Mouse (Mus musculus): ENCODE results near the gene Abcg5. TPM values are rescaled to one million over a fixed set of nuclear protein-coding genes. Genes with fewer than 3 reads are reported as not detected.

Gene Abcg5
- polyA plus RNA-seq, 1 experiment: not detected

GRCm38 (mm10) chr17:84693741-84694140 lies 10.9 kb upstream of the Abcg5 start:
- 74% methylated on average over 2 of the region's 2 CpGs for WGBS
- no peak for TF ChIP-seq POLR2A (IDR thresholded peaks at IDR 0.05; ENCODE audit: insufficient read depth, low read depth, low read length)
- TF ChIP-seq CTCF (IDR thresholded peaks at IDR 0.05; ENCODE audit: insufficient read depth, low read depth, low read length): no peak

GRCm38 (mm10) chr17:84690111-84690510 lies 7.3 kb upstream of the Abcg5 start:
- no peak for TF ChIP-seq POLR2A (IDR thresholded peaks at IDR 0.05; ENCODE audit: insufficient read depth, low read depth, low read length)
- TF ChIP-seq CTCF (IDR thresholded peaks at IDR 0.05; ENCODE audit: insufficient read depth, low read depth, low read length): no peak
- Histone ChIP-seq H3K27ac (ENCODE audit: insufficient read depth, low read depth, low read length) (no peak overlapping the region), H3K4me3 (ENCODE audit: insufficient read depth, low read depth, low read length) (no peak overlapping the region), H3K4me1 (ENCODE audit: control insufficient read depth, insufficient read depth, low read length) (peaks cover 2% of the 10 kb centered on the region; the same call in 1 of the 2 replicates)
- 83% methylated on average over 5 of the region's 5 CpGs for WGBS

More at GRCm38 (mm10) chr17:84693741-84694140, 10.9 kb upstream of the Abcg5 start:
- Histone ChIP-seq H3K27ac (ENCODE audit: insufficient read depth, low read depth, low read length) (no peak overlapping the region), H3K4me3 (ENCODE audit: insufficient read depth, low read depth, low read length) (no peak overlapping the region), H3K4me1 (ENCODE audit: control insufficient read depth, insufficient read depth, low read length) (peaks cover 2% of the 10 kb centered on the region; the same call in 1 of the 2 replicates)

GRCm38 (mm10) chr17:84689316-84689715 lies 6.5 kb upstream of the Abcg5 start:
- WGBS: 88% methylated on average over 5 of the region's 5 CpGs
- H3K4me3 ChIP-seq (ENCODE audit: insufficient read depth, low read depth, low read length): no peak overlapping the region
- peaks cover 2% of the 10 kb centered on the region; the same call in 1 of the 2 replicates for H3K4me1 ChIP-seq (ENCODE audit: control insufficient read depth, insufficient read depth, low read length)
- no peak overlapping the region for H3K27ac ChIP-seq (ENCODE audit: insufficient read depth, low read depth, low read length)
- TF ChIP-seq CTCF (IDR thresholded peaks at IDR 0.05; ENCODE audit: insufficient read depth, low read depth, low read length): no peak
- TF ChIP-seq POLR2A (IDR thresholded peaks at IDR 0.05; ENCODE audit: insufficient read depth, low read depth, low read length): no peak

GRCm38 (mm10) chr17:84688834-84689233 lies 6.0 kb upstream of the Abcg5 start:
- Histone ChIP-seq H3K27ac (ENCODE audit: insufficient read depth, low read depth, low read length) (no peak overlapping the region), H3K4me3 (ENCODE audit: insufficient read depth, low read depth, low read length) (no peak overlapping the region), H3K4me1 (ENCODE audit: control insufficient read depth, insufficient read depth, low read length) (peaks cover 2% of the 10 kb centered on the region; the same call in 1 of the 2 replicates)
- 90% methylated on average over 11 of the region's 11 CpGs for WGBS
- no peak for TF ChIP-seq CTCF (IDR thresholded peaks at IDR 0.05; ENCODE audit: insufficient read depth, low read depth, low read length)
- TF ChIP-seq POLR2A (IDR thresholded peaks at IDR 0.05; ENCODE audit: insufficient read depth, low read depth, low read length): no peak

GRCm38 (mm10) chr17:84687994-84688393 lies 5.2 kb upstream of the Abcg5 start:
- TF ChIP-seq CTCF (IDR thresholded peaks at IDR 0.05; ENCODE audit: insufficient read depth, low read depth, low read length) (no peak), POLR2A (IDR thresholded peaks at IDR 0.05; ENCODE audit: insufficient read depth, low read depth, low read length) (no peak)
- no peak overlapping the region for H3K27ac ChIP-seq (ENCODE audit: insufficient read depth, low read depth, low read length)
- 71% methylated on average over 5 of the region's 5 CpGs for WGBS
- peaks cover 2% of the 10 kb centered on the region; the same call in 1 of the 2 replicates for H3K4me1 ChIP-seq (ENCODE audit: control insufficient read depth, insufficient read depth, low read length)
- H3K4me3 ChIP-seq (ENCODE audit: insufficient read depth, low read depth, low read length): no peak overlapping the region

DNA sequence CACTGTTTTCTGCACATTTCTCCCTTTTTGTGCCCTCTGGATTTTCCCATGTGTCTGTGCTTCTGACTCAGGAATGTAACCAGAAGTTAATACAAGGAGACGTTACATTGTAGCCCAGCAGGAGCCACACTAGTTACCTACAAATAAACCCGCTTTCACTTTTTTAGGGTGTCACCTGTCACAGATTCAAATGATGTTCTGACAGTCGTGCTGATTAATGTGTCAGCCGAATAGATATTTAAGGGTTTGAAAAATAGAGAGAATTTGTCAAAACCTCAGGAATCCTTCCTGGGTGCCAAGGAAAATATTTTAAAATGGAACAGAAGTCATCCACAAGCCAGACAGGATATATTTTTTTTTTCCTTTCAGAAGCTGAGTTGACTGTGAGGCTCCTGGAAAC lies 2.5 kb upstream of the Abcg5 start:
- WGBS: 87% methylated on average over 4 of the region's 4 CpGs
- Histone ChIP-seq H3K4me3 (ENCODE audit: insufficient read depth, low read depth, low read length) (no peak overlapping the region), H3K4me1 (ENCODE audit: control insufficient read depth, insufficient read depth, low read length) (no peaks in the 10 kb centered on the region), H3K27ac (ENCODE audit: insufficient read depth, low read depth, low read length) (no peak overlapping the region)
- TF ChIP-seq CTCF (IDR thresholded peaks at IDR 0.05; ENCODE audit: insufficient read depth, low read depth, low read length) (no peak), POLR2A (IDR thresholded peaks at IDR 0.05; ENCODE audit: insufficient read depth, low read depth, low read length) (no peak)

- H3K4me1 ChIP-seq (ENCODE audit: control insufficient read depth, insufficient read depth, low read length): no peaks in the 10 kb centered on the region
- H3K27ac ChIP-seq (ENCODE audit: insufficient read depth, low read depth, low read length): no peak overlapping the region
- no peak for TF ChIP-seq CTCF (IDR thresholded peaks at IDR 0.05; ENCODE audit: insufficient read depth, low read depth, low read length)
- TF ChIP-seq POLR2A (IDR thresholded peaks at IDR 0.05; ENCODE audit: insufficient read depth, low read depth, low read length): no peak
- 72% methylated on average over 6 of the region's 6 CpGs for WGBS
- no peak overlapping the region for H3K4me3 ChIP-seq (ENCODE audit: insufficient read depth, low read depth, low read length)
Observed at GRCm38 (mm10) chr17:84684284-84684683, 1.5 kb upstream of the Abcg5 start.

GRCm38 (mm10) chr17:84681670-84682069 lies 1.1 kb downstream of the Abcg5 start:
- H3K4me3 ChIP-seq (ENCODE audit: insufficient read depth, low read depth, low read length): no peak overlapping the region
- H3K4me1 ChIP-seq (ENCODE audit: control insufficient read depth, insufficient read depth, low read length): no peaks in the 10 kb centered on the region
- H3K27ac ChIP-seq (ENCODE audit: insufficient read depth, low read depth, low read length): no peak overlapping the region
- WGBS: 80% methylated on average over 3 of the region's 3 CpGs
- TF ChIP-seq CTCF (IDR thresholded peaks at IDR 0.05; ENCODE audit: insufficient read depth, low read depth, low read length): no peak
- TF ChIP-seq POLR2A (IDR thresholded peaks at IDR 0.05; ENCODE audit: insufficient read depth, low read depth, low read length): no peak

- H3K4me3 ChIP-seq (ENCODE audit: insufficient read depth, low read depth, low read length): no peak overlapping the region
- peaks cover 8% of the 10 kb centered on the region for H3K4me1 ChIP-seq (ENCODE audit: control insufficient read depth, insufficient read depth, low read length)
- TF ChIP-seq POLR2A (IDR thresholded peaks at IDR 0.05; ENCODE audit: insufficient read depth, low read depth, low read length) (no peak), CTCF (IDR thresholded peaks at IDR 0.05; ENCODE audit: insufficient read depth, low read depth, low read length) (no peak)
- H3K27ac ChIP-seq (ENCODE audit: insufficient read depth, low read depth, low read length): no peak overlapping the region
- WGBS: 62% methylated on average over 11 of the region's 11 CpGs
Observed at GRCm38 (mm10) chr17:84677595-84677994, 5.2 kb downstream of the Abcg5 start.

DNA sequence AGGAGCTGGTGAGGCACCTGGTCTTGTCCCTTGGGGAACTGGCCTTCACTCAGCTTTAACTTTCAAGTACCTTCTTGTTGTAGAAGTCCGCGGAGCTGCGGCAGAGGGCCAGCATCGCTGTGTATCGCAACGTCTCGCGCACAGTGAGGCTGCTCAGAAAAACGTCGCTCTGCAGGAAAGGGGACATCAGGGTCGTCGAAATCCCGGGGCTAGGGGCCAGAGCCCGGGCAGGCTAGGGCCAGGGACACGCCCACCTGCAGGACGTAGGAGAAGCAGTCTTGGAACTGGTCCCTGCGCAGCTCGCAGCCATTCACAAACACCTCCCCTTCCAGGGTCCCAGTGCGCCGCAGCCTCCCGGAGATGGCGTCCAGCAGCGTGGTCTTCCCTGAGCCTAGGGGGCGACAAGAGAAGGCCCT lies 6.9 kb downstream of the Abcg5 start, which contains the start of gene Abcg8:
Gene Abcg8 (plus strand): TSS at position 352 of the 416 bp plus-strand sequence.
- Histone ChIP-seq H3K4me3 (ENCODE audit: insufficient read depth, low read depth, low read length) (no peak within 1 kb of the TSS; the same call in 1 of the 2 replicates), H3K4me1 (ENCODE audit: control insufficient read depth, insufficient read depth, low read length) (peaks cover 8% of the 10 kb centered on the region), H3K27ac (ENCODE audit: insufficient read depth, low read depth, low read length) (no peak within 1 kb of the TSS)
- TF ChIP-seq CTCF (IDR thresholded peaks at IDR 0.05; ENCODE audit: insufficient read depth, low read depth, low read length) (no peak), POLR2A (IDR thresholded peaks at IDR 0.05; ENCODE audit: insufficient read depth, low read depth, low read length) (no peak)
- 8% methylated on average over 24 of the region's 24 CpGs for WGBS
